Mouse (Mus musculus) brain, embryonic 18.5 days (tissue): ENCODE data around the gene Glis3.

ENCODE experiments used
- DNase-seq: peaks from one replicate; pipeline ENCODE4 v3.0.0-alpha.2; 2012; ENCODE audit warnings: low read depth, low spot score

The Glis3 gene

DNA sequence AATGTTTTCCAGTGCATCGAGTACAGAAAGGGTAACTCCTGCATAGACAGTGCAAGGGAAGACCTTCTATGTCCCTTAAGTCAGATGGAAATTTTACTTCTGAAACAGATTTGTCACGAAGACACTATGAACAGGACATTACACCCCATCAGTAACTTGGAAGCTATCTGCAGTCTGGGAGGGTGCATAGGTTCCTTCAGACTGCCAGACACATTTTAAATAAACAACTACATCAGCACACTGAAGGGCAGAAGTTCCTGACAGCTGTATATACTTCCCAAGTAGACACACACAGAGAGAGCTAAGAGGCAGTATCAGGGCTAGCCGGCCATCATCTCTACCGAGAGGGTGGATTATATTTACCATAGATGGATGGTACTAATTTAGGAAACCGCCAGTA lies 296.5 kb downstream of the Glis3 start:
- DNase-seq, result no peak

DNA sequence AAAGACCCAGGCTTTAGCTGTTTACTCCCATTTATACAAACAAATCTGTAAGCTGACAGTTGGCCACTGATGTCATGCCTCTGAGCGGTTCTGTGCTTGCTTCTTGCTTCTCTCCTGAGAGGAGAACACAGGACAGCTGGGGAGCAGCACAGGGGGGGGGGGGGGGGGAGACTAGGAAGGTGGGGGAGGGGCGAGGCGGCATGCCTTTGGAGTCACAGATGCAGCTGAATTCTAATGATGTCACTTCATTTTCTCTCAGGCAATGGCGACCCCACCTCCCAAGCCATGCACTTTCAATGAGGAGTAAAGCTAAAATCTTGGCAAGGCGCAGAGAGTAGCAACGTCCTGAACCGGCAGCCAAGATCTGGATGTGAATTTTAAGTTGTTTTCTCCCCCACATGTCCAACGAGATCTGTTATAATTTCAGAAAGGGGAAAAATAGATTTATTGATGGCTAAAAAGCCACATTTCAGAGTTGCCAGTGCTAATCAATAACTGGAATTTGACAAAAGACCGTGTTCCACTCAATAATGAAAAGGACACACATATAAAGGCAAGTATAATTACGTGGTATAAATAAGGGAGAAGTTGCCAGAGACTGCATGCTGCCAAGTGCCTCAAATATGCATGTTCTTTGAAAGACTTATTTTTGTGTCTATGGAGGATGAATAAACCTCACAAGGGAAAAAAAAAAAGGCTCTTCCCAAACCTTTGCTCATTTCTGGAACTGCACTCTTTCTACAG lies 297.5 kb downstream of the Glis3 start:
- DNase-seq, result no peak

DNA sequence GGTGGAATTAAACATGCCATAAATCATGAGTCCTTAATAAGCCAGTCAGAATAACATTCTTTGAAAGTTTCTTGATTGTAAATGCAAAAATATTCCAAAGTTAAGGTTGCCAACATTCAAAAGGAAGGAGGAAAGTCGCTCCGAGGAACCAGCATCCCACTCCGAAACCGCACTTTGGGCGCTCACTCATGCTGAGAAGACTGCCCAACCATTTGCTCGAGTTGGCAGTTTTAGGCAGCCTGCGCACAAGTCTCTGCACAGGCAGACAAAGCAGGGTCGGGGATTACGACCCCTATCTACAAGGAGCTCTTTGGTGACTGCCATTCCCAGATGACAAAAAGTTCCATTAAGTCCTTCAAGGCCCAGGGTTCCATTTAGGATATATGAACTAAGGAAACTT lies 298.4 kb downstream of the Glis3 start:
- DNase-seq, result no peak

- DNase-seq, result no peak
These were observed 299.1 kb downstream of the Glis3 start for GRCm38 (mm10) chr19:28380691-28381262.

DNA sequence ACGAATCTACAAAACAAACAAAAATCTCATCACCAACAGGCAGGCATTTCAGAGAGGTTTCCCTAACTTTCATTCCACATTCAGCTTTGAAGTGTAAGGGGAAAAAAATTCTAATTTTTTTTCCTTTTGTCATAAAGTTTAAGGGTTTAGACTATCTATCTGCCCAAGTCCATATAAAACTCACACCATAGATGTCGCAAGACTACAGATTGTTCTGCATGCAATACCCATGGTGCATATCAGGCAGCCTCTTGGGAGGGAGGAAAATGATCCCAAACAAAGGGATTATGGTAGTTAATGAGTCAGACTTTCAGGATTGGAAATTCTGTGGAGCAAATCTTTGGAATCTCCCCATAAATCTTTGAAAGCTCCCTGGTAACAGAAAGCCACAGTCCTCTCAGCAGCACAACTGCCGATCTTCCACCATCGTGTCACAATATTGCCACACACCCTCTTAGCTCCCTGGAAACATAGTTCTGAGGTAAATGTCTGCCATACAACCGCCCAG lies 302.0 kb downstream of the Glis3 start:
- DNase-seq, result no peak

GRCm38 (mm10) chr19:28376401-28376800 lies 303.5 kb downstream of the Glis3 start:
- DNase-seq, result no peak

GRCm38 (mm10) chr19:28375746-28376145 lies 304.1 kb downstream of the Glis3 start:
- no peak for DNase-seq

- no peak for DNase-seq
These were observed 305.4 kb downstream of the Glis3 start for GRCm38 (mm10) chr19:28374524-28374923.

- no peak for DNase-seq
These were observed 311.7 kb downstream of the Glis3 start for GRCm38 (mm10) chr19:28368215-28368614.

DNA sequence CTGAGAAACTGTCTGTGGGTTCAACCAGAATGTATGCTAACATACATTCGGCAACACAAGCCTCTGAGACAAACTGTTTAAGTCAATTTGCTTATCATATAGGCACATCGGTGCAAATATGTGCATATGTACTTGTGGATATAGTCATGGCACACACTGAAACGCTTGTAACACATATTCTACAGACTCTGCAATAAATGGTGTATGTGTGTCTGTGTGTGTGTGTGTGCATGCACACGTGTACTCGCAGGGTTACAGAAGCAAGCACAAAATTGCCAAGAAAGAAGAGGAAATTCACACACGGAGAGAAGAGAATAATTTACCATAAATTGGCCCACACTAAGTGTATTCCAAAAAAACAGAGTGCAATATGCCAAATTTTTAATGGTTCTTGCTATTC lies 312.6 kb downstream of the Glis3 start:
- DNase-seq, result no peak

- DNase-seq, result no peak
These were observed 313.1 kb downstream of the Glis3 start for GRCm38 (mm10) chr19:28366766-28367165.

GRCm38 (mm10) chr19:28365897-28366296 lies 314.0 kb downstream of the Glis3 start:
- DNase-seq, result no peak

DNA sequence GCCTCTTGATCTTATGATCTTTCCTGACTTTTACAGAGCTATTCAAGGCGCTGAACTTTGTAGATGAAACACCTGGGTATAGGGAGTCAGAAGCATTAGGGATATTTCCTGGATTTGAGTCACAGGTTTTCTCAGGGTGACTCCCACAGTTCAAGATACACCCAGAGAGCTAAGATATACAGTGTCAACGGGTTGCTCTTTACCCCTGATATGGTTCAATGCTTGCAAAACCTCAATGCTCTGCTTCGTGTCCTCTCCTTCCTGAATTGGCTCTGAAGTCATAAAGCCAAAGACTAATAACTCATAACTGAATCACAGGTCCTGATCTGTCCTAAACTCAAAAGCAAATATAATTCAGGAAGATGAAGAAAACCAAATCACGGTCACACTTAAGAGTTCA lies 319.0 kb downstream of the Glis3 start:
- DNase-seq, result no peak

- DNase-seq, result no peak
These were observed 322.3 kb downstream of the Glis3 start for GRCm38 (mm10) chr19:28357595-28357994.

- no peak for DNase-seq
These were observed 328.5 kb downstream of the Glis3 start for GRCm38 (mm10) chr19:28351068-28352066.

GRCm38 (mm10) chr19:28347080-28347825 lies 332.6 kb downstream of the Glis3 start:
- DNase-seq, result no peak

GRCm38 (mm10) chr19:28343640-28344039 lies 336.2 kb downstream of the Glis3 start:
- DNase-seq, result no peak

DNA sequence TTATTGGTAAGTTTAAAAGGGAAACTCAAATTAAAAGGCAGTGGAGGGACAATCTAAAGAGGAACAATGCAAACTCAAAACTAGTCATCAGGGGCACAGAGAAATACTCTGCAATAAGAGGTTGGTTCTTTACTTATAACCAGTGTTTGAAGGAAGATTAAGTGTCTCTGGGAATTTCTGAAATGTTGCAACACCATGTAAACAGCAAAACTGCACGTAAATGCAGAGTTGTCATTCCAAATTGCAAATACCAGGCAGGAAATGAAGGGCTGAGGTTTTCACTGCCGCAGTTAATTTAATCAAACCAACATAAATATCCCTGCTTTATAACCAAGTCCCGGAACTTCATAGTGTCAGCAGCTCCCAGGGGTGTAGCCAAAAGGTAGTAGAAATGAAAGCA lies 342.3 kb downstream of the Glis3 start:
- no peak for DNase-seq

GRCm38 (mm10) chr19:28336651-28337510 lies 343.0 kb downstream of the Glis3 start:
- no peak for DNase-seq

- no peak for DNase-seq
These were observed 344.0 kb downstream of the Glis3 start for GRCm38 (mm10) chr19:28335890-28336289.
